Mouse (Mus musculus) liver, embryonic 13.5 days (tissue): ENCODE data around the gene Ptbp3. TPM values are rescaled to one million over a fixed set of nuclear protein-coding genes. Genes with fewer than 3 reads are reported as not detected.

Experiments used
- ATAC-seq: fragments of 200-750 bp; cut with Nextera tagmentation; 2 replicates; pipeline ENCODE4 v1.8.0; 2017; ENCODE audit warnings: low read depth, mild to moderate bottlenecking, moderate number of reproducible peaks, moderate library complexity
- DNase-seq: peaks from one replicate; pipeline ENCODE4 v3.0.0; 2022
- H3K27ac ChIP-seq: fragments of 300-500 bp; sonication (generic); 2 replicates; pipeline ENCODE4 v1.5.1; 2015; ENCODE audit warnings: moderate library complexity, mild to moderate bottlenecking, inconsistent platforms
- H3K27me3 ChIP-seq: fragments of 300-500 bp; sonication (generic); 2 replicates; pipeline ENCODE4 v1.6.1; 2015; ENCODE audit warnings: mild to moderate bottlenecking, inconsistent platforms
- H3K36me3 ChIP-seq: fragments of 300-500 bp; sonication (generic); 2 replicates; pipeline ENCODE4 v1.6.1; 2015; ENCODE audit warnings: mild to moderate bottlenecking, inconsistent platforms
- H3K4me1 ChIP-seq: fragments of 300-500 bp; sonication (generic); replicated peaks from 2 replicates; pipeline ENCODE4 v1.6.1; 2015; ENCODE audit warnings: inconsistent platforms
- H3K4me2 ChIP-seq: fragments of 300-500 bp; sonication (generic); 2 replicates; pipeline ENCODE4 v1.6.1; 2015; ENCODE audit warnings: inconsistent platforms, mild to moderate bottlenecking, moderate library complexity
- H3K4me3 ChIP-seq: fragments of 300-500 bp; sonication (generic); replicated peaks from 2 replicates; pipeline ENCODE4 v1.5.1; 2015; ENCODE audit warnings: mild to moderate bottlenecking, inconsistent platforms
- H3K9ac ChIP-seq: fragments of 300-500 bp; sonication (generic); 2 replicates; pipeline ENCODE4 v1.6.1; 2015; ENCODE audit warnings: mild to moderate bottlenecking, inconsistent platforms
- H3K9me3 ChIP-seq: fragments of 300-500 bp; sonication (generic); replicated peaks from 2 replicates; pipeline ENCODE4 v1.6.1; 2016; ENCODE audit warnings: inconsistent platforms
- WGBS: fragments of 180-500 bp; shearing (Covaris S2); methylation state at CpG from one replicate; pipeline ENCODE4 v1.1.7; 2015; ENCODE audit not compliant: insufficient replicate concordance; 5-methylcytosine and 5-hydroxymethylcytosine counted together
- polyA plus RNA-seq: library from polyadenylated mRNA; unstranded; fragments of >200 nt; fragmentation: Nextera tagmentation; extraction: Ambion mirVana; gene quantifications from 2 replicates; pipeline ENCODE4 v1.2.1, GENCODE M21; 2015

The Ptbp3 gene
- polyA plus RNA-seq: 44.2 and 60.6 TPM in 2 replicates

DNA sequence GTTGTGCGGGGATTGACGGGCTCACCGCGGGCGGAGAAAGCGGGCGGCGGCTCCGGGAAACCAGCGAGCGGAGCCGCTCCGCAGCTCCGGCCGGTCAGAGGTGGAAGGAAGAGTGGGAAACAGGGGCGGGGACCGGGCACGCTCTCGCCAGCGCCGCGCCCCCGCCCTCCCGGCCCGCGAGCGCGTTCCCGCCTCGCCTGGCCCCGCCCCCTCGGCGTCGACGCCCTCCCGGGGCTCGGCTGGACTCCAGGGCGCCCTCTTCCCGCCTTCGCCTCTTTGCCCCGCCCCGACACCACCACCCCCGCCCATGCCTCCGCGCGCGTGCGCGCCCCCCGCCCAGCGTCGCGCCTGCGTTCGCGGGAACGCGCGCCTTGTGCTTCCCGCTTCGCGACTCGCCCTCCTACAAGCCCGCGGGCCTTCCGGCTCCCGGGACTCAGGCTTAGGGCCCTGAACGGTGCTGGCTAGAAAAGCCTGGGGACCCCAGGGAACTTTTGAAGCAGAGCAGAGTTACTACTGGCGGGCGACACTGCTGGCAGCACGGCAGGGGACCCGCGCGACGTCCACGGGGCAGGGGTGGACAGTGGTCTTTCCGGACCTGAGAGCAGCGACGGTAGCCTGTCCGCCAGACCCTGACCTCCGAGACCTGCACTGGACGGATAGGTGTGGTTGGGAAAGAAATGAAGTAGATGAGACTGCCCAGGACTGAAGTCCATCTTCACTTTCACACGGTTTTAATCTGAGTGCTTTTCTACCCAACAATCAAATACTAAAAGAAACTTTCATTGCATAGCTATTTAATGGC is at the start of gene Ptbp3:
Gene Ptbp3, minus strand, starts transcription at position 190 of the 802 bp plus-strand sequence.
- ATAC-seq: peak; percentile 90
- H3K4me1 ChIP-seq: peaks cover 56% of the 10 kb centered on the region
- peak within 1 kb of the TSS; percentile 97 for H3K4me3 ChIP-seq
- no peaks in the 10 kb centered on the region for H3K36me3 ChIP-seq
- H3K27me3 ChIP-seq: no peaks in the 10 kb centered on the region
- under 1% methylated on average over 62 of the region's 83 CpGs for WGBS
- H3K9ac ChIP-seq: peak within 1 kb of the TSS; percentile 100
- H3K9me3 ChIP-seq: no peaks in the 10 kb centered on the region
- peak; percentile 86 for DNase-seq
- peak within 1 kb of the TSS; percentile 90 for H3K4me2 ChIP-seq
- H3K27ac ChIP-seq: peak within 1 kb of the TSS; percentile 100

DNA sequence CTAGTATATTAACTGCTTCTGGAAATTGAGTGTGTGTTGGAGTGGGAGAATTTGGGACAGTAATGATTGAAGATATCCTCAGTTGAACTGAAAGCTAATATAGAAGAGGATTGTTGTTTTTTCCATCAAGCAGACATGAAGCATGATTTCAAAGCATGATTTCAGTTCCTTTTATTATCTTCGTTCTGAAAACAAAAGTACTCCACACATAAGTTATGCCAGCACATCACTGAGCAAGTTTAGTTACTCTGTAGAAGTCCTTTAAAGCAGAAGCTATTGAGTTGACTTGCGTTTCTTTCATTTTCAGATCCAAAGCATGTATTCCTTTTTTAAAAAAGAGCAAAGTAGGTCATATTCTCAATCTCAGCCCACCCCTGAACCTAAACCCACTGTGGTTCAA is 47.4 kb upstream of the Ptbp3 start:
- H3K4me1 ChIP-seq: no peaks in the 10 kb centered on the region
- WGBS: 73% methylated on average over 2 of the region's 2 CpGs
- no peak overlapping the region for H3K4me3 ChIP-seq
- H3K36me3 ChIP-seq: 0 out of 2 replicates have a peak, but pooled peaks cover 5% of the 10 kb centered on the region
- no peak overlapping the region for H3K27ac ChIP-seq
- DNase-seq (no peak), ATAC-seq (no peak)
- no peaks in the 10 kb centered on the region for H3K27me3 ChIP-seq
- no peak overlapping the region for H3K9ac ChIP-seq
- no peak overlapping the region for H3K4me2 ChIP-seq
- H3K9me3 ChIP-seq: no peaks in the 10 kb centered on the region

DNA sequence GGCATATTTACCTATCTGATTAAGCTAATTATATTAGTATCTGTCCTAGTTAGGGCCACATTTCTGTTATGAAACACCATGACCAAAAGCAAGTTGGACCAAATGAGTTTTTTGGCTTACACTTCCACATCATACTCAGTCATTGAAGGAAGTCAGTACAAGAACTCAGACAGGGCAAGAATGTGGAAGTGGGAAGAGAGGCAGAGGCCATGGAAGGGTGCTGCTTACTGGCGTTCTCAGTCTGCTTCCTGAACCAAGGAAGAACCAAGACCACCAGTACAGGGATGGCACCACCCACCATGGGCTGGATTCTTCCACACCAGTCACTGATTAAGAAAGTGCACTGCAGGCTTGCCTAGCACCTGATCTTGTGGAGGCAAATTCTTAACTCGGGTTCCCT is 45.5 kb upstream of the Ptbp3 start:
- Histone ChIP-seq H3K4me3 (no peak overlapping the region), H3K36me3 (0 out of 2 replicates have a peak, but pooled peaks cover 5% of the 10 kb centered on the region), H3K9me3 (no peaks in the 10 kb centered on the region), H3K4me2 (no peak overlapping the region), H3K27me3 (no peaks in the 10 kb centered on the region), H3K27ac (no peak overlapping the region), H3K4me1 (no peaks in the 10 kb centered on the region), H3K9ac (no peak overlapping the region)
- ATAC-seq (no peak), DNase-seq (no peak)
- WGBS: 48% methylated on average over 2 of the region's 2 CpGs

DNA sequence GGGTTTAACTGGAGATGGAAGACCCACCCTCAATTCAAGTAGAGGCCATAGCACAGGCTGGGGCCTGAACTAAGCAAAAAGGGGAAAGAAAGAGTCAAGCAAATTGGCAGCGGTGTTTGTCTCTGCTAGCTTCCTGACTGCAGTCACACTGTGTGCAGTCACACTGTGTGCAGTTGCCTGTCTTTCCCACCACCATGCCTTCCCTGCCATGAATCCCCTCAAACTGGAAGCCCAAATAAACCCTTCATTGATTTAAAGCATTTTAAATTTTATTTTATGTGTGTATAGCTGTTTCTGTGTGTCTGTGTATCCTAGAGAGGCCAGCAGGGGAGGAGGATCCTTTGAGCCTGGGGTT is 38.7 kb upstream of the Ptbp3 start:
- Histone ChIP-seq H3K27me3 (no peaks in the 10 kb centered on the region), H3K27ac (no peak overlapping the region), H3K4me2 (no peak overlapping the region), H3K4me1 (peaks cover under 1% of the 10 kb centered on the region), H3K9ac (no peak overlapping the region), H3K9me3 (no peaks in the 10 kb centered on the region), H3K4me3 (no peak overlapping the region), H3K36me3 (no peaks in the 10 kb centered on the region)
- WGBS: 92% methylated on average over 1 of the region's 1 CpGs
- ATAC-seq (no peak), DNase-seq (no peak)

DNA sequence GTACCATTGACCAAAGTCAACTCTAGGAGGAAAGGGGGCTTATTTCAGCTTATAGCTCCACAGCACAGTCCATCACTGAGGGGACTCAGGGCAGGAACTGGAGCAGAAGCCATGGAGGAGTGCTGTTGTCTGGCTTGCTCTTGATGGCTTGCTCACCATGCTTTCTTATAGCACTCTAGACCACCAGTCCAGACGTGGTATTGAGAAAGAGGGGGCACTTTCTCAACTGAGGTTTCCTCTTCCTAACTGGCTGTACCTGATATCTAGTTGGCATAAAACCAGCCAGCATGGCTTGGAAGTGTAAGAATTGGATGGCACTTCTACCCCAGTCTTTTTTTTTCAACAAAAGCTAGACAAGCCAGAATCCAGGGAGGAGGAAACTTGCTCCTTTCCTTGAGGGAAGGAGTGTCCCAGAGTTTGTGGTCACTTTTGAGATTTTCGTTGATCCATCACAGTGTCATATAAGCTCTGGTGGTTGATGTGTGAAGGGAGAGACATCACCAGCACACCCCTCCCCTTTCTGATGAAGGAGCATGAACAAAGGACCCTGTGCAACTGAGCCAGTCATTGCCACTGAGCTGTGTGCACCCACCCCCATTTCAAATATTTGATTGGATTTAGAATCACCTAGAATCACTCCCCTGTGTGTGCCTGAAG is 38.2 kb upstream of the Ptbp3 start:
- Histone ChIP-seq H3K9me3 (no peaks in the 10 kb centered on the region), H3K9ac (no peak overlapping the region), H3K27me3 (no peaks in the 10 kb centered on the region), H3K27ac (no peak overlapping the region), H3K4me1 (peaks cover 5% of the 10 kb centered on the region), H3K36me3 (no peaks in the 10 kb centered on the region), H3K4me3 (no peak overlapping the region), H3K4me2 (no peak overlapping the region)
- no peak for DNase-seq
- WGBS: 52% methylated on average over 2 of the region's 2 CpGs
- ATAC-seq: no peak

DNA sequence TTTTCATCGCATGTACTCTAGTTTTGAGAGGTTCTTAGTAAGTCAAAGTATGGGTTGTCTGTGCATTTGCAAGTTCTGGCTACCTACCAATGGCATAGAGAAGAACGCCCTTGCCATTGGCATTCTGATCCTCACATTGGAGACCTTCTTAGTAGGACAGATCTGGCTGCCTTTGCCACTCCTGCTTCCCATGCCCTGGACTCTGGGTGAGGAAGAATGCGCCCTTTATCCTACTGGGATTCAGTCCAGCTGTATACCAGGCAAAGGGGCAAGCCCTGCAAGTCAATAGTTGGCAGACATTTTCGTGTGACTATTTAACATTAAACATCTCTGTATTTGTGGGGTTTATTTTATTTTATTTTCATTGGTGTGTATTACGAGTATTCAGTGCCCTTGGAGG is 35.9 kb upstream of the Ptbp3 start:
- Histone ChIP-seq H3K9ac (no peak overlapping the region), H3K27ac (no peak overlapping the region), H3K9me3 (no peaks in the 10 kb centered on the region), H3K4me3 (no peak overlapping the region), H3K4me1 (peaks cover 15% of the 10 kb centered on the region), H3K27me3 (no peaks in the 10 kb centered on the region), H3K36me3 (no peaks in the 10 kb centered on the region), H3K4me2 (no peak overlapping the region)
- WGBS: 77% methylated on average over 5 of the region's 5 CpGs
- DNase-seq (no peak), ATAC-seq (no peak)

DNA sequence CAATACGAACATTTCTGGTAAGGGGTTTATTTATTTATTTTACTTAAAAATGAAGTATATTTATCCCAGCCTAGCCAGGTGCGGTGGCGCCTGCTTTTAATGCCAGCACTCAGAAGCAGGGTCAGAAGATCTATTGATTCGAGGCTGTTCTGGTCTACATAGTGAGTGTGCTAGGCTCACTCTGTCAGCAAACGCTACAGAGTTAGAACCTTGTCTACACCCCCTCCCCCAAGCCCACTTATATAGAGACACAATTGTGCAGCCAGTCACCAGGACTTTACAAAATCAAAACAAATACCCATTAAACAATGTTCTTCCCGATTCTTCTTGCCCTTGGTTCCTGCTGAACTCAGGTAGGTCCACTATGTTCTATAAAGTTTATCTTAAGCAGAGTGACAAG is 33.0 kb upstream of the Ptbp3 start:
- Histone ChIP-seq H3K4me3 (peak overlapping the region; percentile 71), H3K36me3 (no peaks in the 10 kb centered on the region), H3K9me3 (no peaks in the 10 kb centered on the region), H3K27ac (peak overlapping the region; percentile 85), H3K4me2 (peak overlapping the region; percentile 82), H3K27me3 (no peaks in the 10 kb centered on the region), H3K9ac (peak overlapping the region; percentile 82), H3K4me1 (peaks cover 17% of the 10 kb centered on the region)
- WGBS: 33% methylated on average over 6 of the region's 6 CpGs
- DNase-seq: no peak
- no peak for ATAC-seq

DNA sequence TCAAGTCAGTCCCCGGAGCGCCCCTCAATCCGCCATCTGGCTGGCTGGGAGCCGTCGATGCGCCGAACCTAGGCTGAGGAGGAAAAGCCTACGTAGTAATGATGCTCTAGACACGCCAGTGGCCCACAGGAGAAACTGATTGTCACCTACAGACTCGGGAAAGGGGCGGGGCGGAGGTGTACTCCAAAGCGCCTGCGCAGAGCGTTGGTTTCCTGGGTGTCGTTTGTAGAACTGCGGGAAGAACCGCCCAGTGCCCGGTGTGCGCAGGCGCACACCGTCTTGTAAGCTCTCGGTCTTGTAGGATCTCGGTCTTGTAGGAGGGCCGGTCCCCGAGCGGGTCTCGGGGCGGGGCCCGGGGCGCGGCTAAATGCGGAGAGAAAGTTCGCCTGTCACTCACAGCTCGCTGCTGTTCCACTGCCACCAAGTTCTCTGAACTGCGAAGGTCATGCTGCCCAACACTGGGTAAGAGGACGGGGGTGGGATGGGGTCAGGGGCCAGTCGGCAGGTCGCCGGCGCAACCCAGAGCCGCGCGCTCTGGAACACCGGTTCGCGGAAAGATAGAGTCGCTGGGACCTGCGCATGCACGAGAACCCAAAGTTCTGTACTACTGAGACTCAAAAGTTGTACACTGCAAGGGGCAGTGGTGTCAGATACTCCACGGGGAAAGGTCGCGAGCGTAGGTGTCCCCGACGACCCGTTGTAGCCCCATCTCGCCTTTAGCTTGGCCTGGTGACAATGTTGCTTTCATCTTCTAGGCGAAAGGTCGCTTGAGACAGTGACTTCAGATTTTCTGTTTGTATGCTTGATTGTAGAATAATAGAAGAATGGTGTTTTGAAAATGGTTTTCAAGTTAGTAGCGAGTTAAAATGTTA is 32.4 kb upstream of the Ptbp3 start, which contains the start of gene Hsdl2:
Gene Hsdl2, plus strand, starts transcription at position 250 of the 872 bp plus-strand sequence.
- Histone ChIP-seq H3K4me2 (peak within 1 kb of the TSS; percentile 82), H3K4me1 (peaks cover 17% of the 10 kb centered on the region), H3K36me3 (no peaks in the 10 kb centered on the region), H3K9ac (peak within 1 kb of the TSS; percentile 82), H3K27me3 (no peaks in the 10 kb centered on the region), H3K4me3 (peak within 1 kb of the TSS; percentile 71), H3K9me3 (no peaks in the 10 kb centered on the region), H3K27ac (peak within 1 kb of the TSS; percentile 85)
- peak; percentile 96 for ATAC-seq
- WGBS: under 1% methylated on average over 61 of the region's 61 CpGs
- peak; percentile 99 for DNase-seq

DNA sequence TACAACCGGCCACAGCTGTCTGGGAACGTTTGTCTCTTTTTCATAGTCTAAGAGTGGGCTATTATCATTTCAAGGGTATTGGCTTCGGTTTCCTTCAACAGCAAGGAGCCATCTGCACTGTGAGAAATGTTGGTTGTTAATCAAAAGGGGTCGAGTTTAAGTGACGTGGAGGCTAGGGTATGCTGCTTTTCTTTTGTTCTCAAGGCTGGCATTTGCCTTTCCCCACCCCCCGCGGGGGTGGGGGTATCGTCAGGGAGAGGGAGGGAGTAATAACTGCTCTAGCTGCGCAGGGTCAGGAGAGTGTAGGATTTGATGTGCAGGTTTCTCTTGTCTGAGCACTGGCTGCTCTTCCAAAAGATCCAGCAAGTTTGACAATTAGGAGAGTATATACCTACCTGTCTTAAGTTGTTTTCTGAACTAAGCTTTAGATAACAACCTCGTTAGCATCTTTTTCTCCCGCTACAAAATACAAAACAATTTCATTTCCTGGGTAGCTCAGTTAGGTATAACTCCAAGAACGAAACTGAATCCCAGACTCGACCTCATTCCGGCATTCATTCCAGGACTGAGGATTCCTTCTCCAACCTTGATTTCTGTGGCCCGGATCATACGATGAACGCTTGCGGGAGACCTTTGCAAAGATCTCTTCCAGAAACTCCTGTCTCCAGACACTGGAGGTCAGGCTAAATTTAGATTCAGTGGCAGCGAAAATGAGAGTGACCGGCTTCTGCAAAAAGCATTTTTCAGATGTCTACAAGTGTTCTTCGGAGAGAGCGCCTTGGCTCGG is 31.5 kb upstream of the Ptbp3 start:
- no peaks in the 10 kb centered on the region for H3K36me3 ChIP-seq
- peak overlapping the region; percentile 82 for H3K4me2 ChIP-seq
- peak overlapping the region; percentile 71 for H3K4me3 ChIP-seq
- no peaks in the 10 kb centered on the region for H3K27me3 ChIP-seq
- peak overlapping the region; percentile 68 for H3K9ac ChIP-seq
- DNase-seq (no peak), ATAC-seq (no peak)
- peaks cover 17% of the 10 kb centered on the region for H3K4me1 ChIP-seq
- peak overlapping the region; percentile 84 for H3K27ac ChIP-seq
- WGBS: under 1% methylated on average over 23 of the region's 23 CpGs
- no peaks in the 10 kb centered on the region for H3K9me3 ChIP-seq

DNA sequence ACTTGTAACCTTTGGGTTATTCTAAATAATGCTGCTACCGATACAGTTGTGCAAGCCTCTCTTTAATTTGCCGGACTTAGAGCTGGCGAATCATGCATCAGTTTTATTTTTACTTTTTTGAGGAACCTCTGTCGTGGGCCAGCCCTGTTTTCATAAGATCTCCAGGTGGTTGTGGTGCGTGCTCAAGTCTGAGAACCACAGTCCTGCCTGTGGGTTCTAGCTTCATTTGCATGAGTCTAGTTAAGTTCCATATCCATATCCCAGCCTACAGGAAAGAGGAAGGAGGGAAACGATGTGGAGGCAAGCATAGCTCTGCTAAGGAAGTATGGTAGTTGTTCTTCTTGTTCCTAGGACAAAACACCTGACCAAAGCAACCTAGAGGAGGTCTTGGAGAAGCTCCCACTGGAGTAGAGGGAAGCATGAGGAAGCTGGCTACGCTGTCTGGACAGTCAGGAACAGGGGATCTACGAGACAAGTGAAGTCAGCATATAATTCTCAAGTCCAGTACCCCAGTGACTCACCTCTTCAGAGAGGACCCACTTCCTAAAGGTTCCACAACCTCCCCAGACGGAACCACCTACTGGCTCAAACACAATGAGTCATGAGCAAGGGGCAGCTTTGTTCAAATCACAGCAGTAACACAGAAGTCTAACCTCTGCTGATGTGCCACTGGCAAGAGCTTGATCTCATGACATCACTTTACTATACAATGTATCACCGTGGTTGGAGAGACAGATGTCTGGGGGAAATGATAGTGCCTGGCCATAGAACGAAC is 26.2 kb upstream of the Ptbp3 start:
- H3K9me3 ChIP-seq: no peaks in the 10 kb centered on the region
- H3K4me3 ChIP-seq: no peak overlapping the region
- no peaks in the 10 kb centered on the region for H3K27me3 ChIP-seq
- no peak overlapping the region for H3K4me2 ChIP-seq
- H3K27ac ChIP-seq: no peak overlapping the region
- 62% methylated on average over 11 of the region's 11 CpGs for WGBS
- ATAC-seq (no peak), DNase-seq (no peak)
- H3K36me3 ChIP-seq: no peaks in the 10 kb centered on the region
- peaks cover 15% of the 10 kb centered on the region for H3K4me1 ChIP-seq
- no peak overlapping the region for H3K9ac ChIP-seq
